Mouse (Mus musculus): ENCODE measurements around the gene Dhrs7b.
"Not testable (repeated sequence)": the region's sequence is repeated elsewhere in the genome, so short reads cannot be mapped to it uniquely, and the experiment has no call there.

Gene Dhrs7b

DNA sequence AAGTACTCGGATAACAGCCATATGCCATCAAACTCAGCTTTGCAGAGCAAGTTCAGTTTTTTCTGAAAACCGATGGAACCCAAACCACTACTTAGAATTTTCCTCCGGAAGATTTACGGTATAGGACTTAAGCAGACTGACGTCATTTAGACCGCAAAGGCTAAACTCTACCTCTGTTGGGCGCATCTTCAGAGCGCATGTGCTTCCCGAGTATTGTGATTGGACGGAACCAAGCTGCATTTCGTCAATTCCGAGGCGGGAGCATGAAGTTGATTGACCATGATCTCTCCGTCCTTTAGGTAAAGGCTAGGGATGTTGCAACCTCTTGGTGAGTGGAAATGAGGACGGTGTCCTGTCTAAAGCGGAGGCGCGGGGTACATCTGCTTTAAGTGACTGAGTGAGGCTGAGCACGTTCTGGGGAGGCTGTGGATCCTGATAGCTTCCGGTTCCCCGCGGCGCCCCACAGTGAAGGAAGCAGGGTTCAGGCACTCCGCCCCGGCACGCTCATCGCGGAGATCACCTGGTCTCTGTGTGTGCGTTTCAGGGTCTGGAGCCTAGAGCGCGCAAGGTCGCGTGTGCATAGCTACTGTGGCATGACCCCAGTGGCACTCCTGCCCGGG is at the start of gene Dhrs7b:
Gene Dhrs7b (plus strand): TSS at position 199 of the 620 bp plus-strand sequence.
- peak; percentile 68 for DNase-seq (ENCODE audit: low spot score)

GRCm38 (mm10) chr11:60784179-60784922 is 46.1 kb upstream of the Dhrs7b start:
- no peak for DNase-seq (ENCODE audit: low spot score)

- no peak for DNase-seq (ENCODE audit: low spot score)
Observed at GRCm38 (mm10) chr11:60787595-60787994, 42.8 kb upstream of the Dhrs7b start.

- no peak for DNase-seq (ENCODE audit: low spot score)
Observed at GRCm38 (mm10) chr11:60790472-60790871, 40.0 kb upstream of the Dhrs7b start.

GRCm38 (mm10) chr11:60796342-60796741 is 34.1 kb upstream of the Dhrs7b start:
- DNase-seq (ENCODE audit: low spot score) = no peak

GRCm38 (mm10) chr11:60799977-60800376 is 30.5 kb upstream of the Dhrs7b start:
- DNase-seq (ENCODE audit: low spot score) = no peak

DNA sequence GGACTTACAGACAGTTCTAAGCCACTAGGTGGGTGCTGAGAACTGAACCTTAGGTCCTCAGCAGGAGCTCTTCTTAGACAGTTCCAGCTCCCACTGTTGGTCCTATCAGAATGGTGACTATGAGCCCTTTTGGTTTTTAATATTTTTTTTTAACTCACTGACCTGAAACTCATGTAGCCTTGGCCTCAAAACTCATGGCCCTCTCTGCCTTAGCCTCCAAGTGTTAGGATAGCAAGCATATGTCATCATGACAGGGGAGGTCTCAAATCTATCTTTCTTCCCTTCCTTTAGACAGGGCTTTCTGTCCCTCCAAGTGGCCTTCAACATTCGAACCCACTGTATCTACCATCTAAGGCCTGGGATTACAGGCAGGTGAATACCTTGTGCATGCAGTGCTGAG is 29.5 kb upstream of the Dhrs7b start:
- no peak for DNase-seq (ENCODE audit: low spot score)

DNA sequence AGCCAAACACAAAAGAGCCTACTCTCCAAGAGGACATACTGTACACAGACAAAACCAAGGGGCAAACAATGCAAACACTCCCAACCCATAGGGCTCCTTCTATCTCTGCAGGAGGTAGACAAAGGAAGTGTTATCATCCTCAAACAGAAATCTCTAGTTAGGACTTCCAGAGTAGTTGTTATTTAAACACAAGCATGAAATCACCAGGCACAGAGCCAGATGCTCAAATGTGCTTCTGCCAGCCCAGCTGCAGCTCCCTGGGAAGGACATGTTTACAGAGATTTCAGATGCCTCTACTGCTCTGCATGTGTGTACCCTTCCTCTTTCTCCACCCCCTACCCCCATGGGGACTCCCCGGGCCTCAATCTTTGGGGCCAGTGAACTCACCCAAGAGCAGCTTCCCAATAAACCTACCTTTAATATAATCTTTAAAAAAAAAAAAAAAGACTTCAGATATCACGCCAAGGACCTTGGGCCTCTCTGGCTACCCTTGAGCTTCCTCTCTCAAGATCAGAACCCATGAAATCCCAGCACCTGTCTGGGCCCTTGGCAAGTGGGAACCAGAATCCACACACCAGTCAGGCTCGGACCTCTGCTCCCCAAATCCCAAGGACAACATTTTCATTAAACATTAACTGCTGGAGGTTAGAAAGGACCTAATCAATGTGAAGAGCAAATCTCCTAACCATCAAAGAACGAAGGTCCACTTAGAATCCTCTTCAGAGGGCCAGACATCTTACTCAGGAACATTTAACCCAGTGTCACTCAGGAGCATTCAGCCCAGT is 22.0 kb upstream of the Dhrs7b start:
- peak; percentile 42 for DNase-seq (ENCODE audit: low spot score)

GRCm38 (mm10) chr11:60809546-60809945 is 20.9 kb upstream of the Dhrs7b start:
- no peak for DNase-seq (ENCODE audit: low spot score)

- no peak for DNase-seq (ENCODE audit: low spot score)
Observed at GRCm38 (mm10) chr11:60810046-60810965, 20.1 kb upstream of the Dhrs7b start.

- DNase-seq (ENCODE audit: low spot score) = peak; percentile 90
Observed at GRCm38 (mm10) chr11:60811054-60811460, 19.4 kb upstream of the Dhrs7b start.

GRCm38 (mm10) chr11:60811618-60812017 is 18.8 kb upstream of the Dhrs7b start, which contains the start of gene Shmt1:
TSS of gene Shmt1 (minus strand) at chr11:60811718.
- not testable (repeated sequence) for DNase-seq (ENCODE audit: low spot score)

DNA sequence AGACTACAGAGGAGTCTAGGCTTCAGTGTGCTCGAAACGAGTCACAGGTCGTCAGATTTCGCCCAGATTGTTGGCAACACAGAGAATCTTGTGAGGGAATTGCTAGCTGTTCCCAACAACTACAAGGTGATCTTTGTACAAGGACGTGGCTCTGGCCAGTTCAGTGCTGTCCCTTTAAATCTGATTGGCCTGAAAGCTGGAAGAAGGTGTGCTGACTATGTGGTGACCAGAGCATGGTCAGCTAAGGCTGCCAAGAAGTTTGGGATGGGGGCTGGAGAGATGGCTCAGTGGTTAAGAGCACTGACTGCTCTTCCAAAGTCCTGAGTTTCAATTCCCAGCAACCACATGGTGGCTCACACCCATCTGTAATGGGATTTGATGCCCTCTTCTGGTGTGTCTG is 14.0 kb upstream of the Dhrs7b start:
- DNase-seq (ENCODE audit: low spot score) = no peak

DNA sequence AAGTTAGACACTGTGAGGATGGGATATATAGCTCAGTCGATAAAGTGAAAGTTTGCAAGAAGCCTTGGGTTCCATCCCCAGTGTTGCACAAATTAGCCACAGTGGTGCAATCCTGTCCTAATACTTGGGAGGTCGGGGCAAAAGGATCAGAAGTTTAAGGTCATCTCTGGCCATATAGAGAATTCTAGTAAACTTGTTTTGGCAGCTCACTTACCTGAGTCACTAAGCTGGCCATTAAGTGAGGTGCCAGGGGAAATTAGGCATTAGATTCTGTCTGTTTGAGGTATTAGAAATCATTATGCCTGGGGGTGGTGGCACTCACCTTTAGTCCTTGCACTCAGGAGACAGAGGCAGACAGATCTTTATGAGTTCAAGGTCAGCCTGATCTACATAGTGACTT is 6.7 kb upstream of the Dhrs7b start:
- DNase-seq (ENCODE audit: low spot score) = no peak

GRCm38 (mm10) chr11:60825191-60825590 is 5.2 kb upstream of the Dhrs7b start:
- DNase-seq (ENCODE audit: low spot score) = no peak

- DNase-seq (ENCODE audit: low spot score) = no peak
Observed at GRCm38 (mm10) chr11:60826700-60827099, 3.7 kb upstream of the Dhrs7b start.

DNA sequence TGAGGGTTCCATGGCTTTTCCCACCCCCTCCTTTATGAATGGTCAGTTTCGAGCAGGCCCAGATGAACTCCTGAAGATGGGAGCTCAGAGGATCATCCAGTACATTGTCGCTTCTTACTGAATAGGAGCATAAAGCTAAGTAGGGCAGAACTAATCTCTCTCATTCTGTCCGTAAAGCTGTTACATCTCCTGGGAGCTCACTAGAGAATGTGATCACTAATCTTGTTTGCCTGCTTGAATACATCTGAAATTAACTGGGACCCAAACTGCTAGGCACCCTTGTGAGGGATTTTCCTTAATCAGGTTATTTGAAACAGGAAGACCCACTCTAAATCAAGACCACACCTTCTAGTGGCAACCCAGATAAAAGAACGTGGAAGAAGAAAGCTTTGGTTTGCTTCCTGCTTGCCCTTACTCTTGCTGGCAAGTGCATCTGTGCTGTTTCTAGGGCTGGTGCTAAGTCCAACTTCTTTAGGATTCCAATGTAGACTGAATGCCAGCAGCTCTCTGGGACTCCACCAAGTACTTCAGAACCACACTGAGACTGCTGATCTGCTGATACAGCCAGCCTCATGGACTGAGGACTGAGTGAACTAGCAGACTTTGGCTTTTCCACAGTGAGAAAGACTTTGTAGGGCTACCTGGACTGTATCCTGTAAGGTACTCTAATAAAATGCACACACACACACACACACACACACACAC is 3.0 kb upstream of the Dhrs7b start:
- no peak for DNase-seq (ENCODE audit: low spot score)

DNA sequence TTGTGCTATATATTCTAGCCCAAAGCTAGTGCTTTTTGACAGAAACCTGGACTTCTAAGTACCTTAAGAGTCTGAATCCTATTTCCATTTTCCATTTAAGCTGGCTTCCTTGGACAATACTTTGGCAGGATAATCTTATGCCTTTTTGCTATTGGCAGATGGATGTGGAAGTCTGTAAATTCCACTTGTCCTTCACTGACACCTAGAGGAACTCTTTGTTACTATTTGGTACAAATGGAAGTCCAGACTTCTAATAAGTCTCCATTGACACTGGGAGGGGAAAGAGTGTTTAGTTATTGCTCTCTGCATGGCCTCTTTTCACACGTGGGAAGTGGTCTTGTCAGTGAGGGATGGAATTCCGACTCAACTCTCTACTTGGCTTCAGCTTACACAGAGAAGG is 1.5 kb upstream of the Dhrs7b start:
- DNase-seq (ENCODE audit: low spot score) = no peak

- DNase-seq (ENCODE audit: low spot score) = no peak
Observed at GRCm38 (mm10) chr11:60836897-60837296, 6.5 kb downstream of the Dhrs7b start.

DNA sequence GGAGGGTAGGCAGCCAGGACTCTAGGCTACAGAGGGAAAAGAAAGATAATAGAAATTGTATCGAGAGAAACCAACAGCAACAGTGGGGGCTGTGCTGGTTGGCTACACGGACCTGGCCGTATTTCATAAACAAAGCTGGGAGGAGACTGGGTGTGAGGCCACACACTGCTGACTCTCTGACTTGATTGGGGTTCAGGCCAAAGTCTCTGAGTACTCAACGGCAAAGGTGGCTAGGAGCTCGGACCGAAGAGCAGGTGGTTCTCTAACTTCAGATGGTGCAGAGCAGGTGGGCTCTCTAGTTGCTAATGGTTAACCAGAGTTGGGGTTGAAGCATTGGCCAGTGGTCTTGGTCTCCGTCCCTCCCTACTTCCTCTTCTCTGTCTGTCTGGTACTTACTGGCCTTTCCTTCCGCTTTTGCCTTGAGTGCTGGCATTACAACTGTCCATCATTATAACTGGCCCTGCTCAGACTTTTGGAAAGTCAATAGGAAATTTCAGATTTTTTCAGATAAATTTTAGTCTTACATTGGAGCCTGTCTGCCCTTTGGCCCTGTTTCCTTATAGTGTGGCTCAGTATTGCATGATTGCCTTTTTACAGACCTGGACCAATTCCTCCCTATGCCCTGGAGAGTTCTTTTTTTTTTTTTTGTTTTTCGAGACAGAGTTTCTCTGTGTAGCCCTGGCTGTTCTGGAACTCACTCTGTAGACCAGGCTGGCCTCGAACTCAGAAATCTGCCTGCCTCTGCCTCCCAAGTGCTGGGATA is 7.4 kb downstream of the Dhrs7b start:
- DNase-seq (ENCODE audit: low spot score) = peak; percentile 6
